Mouse (Mus musculus) forebrain, embryonic 15.5 days (tissue): ENCODE measurements around the gene Amz1. TPM values are rescaled to one million over a fixed set of nuclear protein-coding genes. Genes with fewer than 3 reads are reported as not detected.

Experiments used
- ATAC-seq: fragments of 200-750 bp; cut with Nextera tagmentation; replicated peaks from 2 replicates; pipeline ENCODE4 v1.8.0; 2017; ENCODE audit warnings: mild to moderate bottlenecking, moderate TSS enrichment, moderate library complexity
- H3K27ac ChIP-seq: fragments of 300-500 bp; sonication (generic); replicated peaks from 2 replicates; pipeline ENCODE4 v1.5.1; 2015; ENCODE audit warnings: mild to moderate bottlenecking, inconsistent platforms
- H3K27me3 ChIP-seq: fragments of 300-500 bp; sonication (generic); 2 replicates; pipeline ENCODE4 v1.6.1; 2015; ENCODE audit warnings: inconsistent platforms
- H3K36me3 ChIP-seq: fragments of 300-500 bp; sonication (generic); 2 replicates; pipeline ENCODE4 v1.6.1; 2015; ENCODE audit warnings: mild to moderate bottlenecking, inconsistent platforms
- H3K4me1 ChIP-seq: fragments of 300-500 bp; sonication (generic); 2 replicates; pipeline ENCODE4 v1.6.1; 2015; ENCODE audit warnings: inconsistent platforms
- H3K4me2 ChIP-seq: fragments of 300-500 bp; sonication (generic); replicated peaks from 2 replicates; pipeline ENCODE4 v1.6.1; 2015; ENCODE audit warnings: mild to moderate bottlenecking, inconsistent platforms
- H3K4me3 ChIP-seq: fragments of 300-500 bp; sonication (generic); 2 replicates; pipeline ENCODE4 v1.5.1; 2015; ENCODE audit warnings: mild to moderate bottlenecking, inconsistent platforms
- H3K9ac ChIP-seq: fragments of 300-500 bp; sonication (generic); replicated peaks from 2 replicates; pipeline ENCODE4 v1.6.1; 2015; ENCODE audit warnings: mild to moderate bottlenecking, inconsistent platforms
- H3K9me3 ChIP-seq: fragments of 300-500 bp; sonication (generic); 2 replicates; pipeline ENCODE4 v1.6.1; 2016; ENCODE audit warnings: inconsistent platforms
- whole genome bisulfite sequencing: fragments of 180-500 bp; shearing (Covaris S2); methylation state at CpG from one replicate; pipeline ENCODE4 v1.1.7; 2015; ENCODE audit warnings: mixed read lengths; 5-methylcytosine and 5-hydroxymethylcytosine counted together
- polyA plus RNA-seq: library from polyadenylated mRNA; unstranded; fragments of >200 nt; fragmentation: Nextera tagmentation; extraction: Ambion mirVana; gene quantifications from 2 replicates; pipeline ENCODE4 v1.2.1, GENCODE M21; 2015

Amz1 gene
- polyA plus RNA-seq, 1 experiment from 2014 or later: 5.3 TPM

- peak within 1 kb of the TSS; percentile 77 for H3K4me2 ChIP-seq
- peak within 1 kb of the TSS; percentile 87 for H3K9ac ChIP-seq
- peak within 1 kb of the TSS; percentile 83 for H3K4me3 ChIP-seq
- H3K4me1 ChIP-seq: peaks cover 41% of the 10 kb centered on the region
- 0 out of 2 replicates have a peak, but pooled peaks cover 4% of the 10 kb centered on the region for H3K36me3 ChIP-seq
- peak; percentile 57 for ATAC-seq
- H3K27ac ChIP-seq: peak within 1 kb of the TSS; percentile 89
- 0% methylated on average over 33 of the region's 33 CpGs for WGBS
- no peaks in the 10 kb centered on the region for H3K9me3 ChIP-seq
- H3K27me3 ChIP-seq: no peaks in the 10 kb centered on the region
These were observed 21.8 kb upstream of the Amz1 start, which contains the start of gene Iqce for GRCm38 (mm10) chr5:140702103-140702513. Iqce (minus strand) TSS chr5:140702378.

- peaks cover 41% of the 10 kb centered on the region for H3K4me1 ChIP-seq
- peak overlapping the region; percentile 77 for H3K4me2 ChIP-seq
- peak overlapping the region; percentile 87 for H3K9ac ChIP-seq
- no peak for ATAC-seq
- no peaks in the 10 kb centered on the region for H3K27me3 ChIP-seq
- no peaks in the 10 kb centered on the region for H3K9me3 ChIP-seq
- 59% methylated on average over 19 of the region's 19 CpGs for WGBS
- 0 out of 2 replicates have a peak, but pooled peaks cover 4% of the 10 kb centered on the region for H3K36me3 ChIP-seq
- H3K27ac ChIP-seq: peak overlapping the region; percentile 89
- peak overlapping the region; percentile 83 for H3K4me3 ChIP-seq
These were observed 21.2 kb upstream of the Amz1 start for GRCm38 (mm10) chr5:140702618-140703175.

- peaks cover 9% of the 10 kb centered on the region; the same call in 1 of the 2 replicates for H3K36me3 ChIP-seq
- H3K27ac ChIP-seq: peak overlapping the region; percentile 88
- WGBS: 38% methylated on average over 17 of the region's 17 CpGs
- no peaks in the 10 kb centered on the region for H3K27me3 ChIP-seq
- ATAC-seq: no peak; the same call in 1 of the 2 replicates
- peak overlapping the region; percentile 75 for H3K4me2 ChIP-seq
- no peaks in the 10 kb centered on the region for H3K9me3 ChIP-seq
- H3K9ac ChIP-seq: peak overlapping the region; percentile 3
- H3K4me3 ChIP-seq: peak overlapping the region; percentile 72
- peaks cover 41% of the 10 kb centered on the region for H3K4me1 ChIP-seq
These were observed 20.2 kb upstream of the Amz1 start for GRCm38 (mm10) chr5:140703480-140704377.

GRCm38 (mm10) chr5:140704378-140705251, 19.3 kb upstream of the Amz1 start, which contains the start of gene Brat1:
Brat1 (plus strand) TSS chr5:140705011.
- peaks cover 41% of the 10 kb centered on the region for H3K4me1 ChIP-seq
- peak within 1 kb of the TSS; percentile 88 for H3K27ac ChIP-seq
- WGBS: under 1% methylated on average over 69 of the region's 69 CpGs
- peaks cover 9% of the 10 kb centered on the region; the same call in 1 of the 2 replicates for H3K36me3 ChIP-seq
- no peaks in the 10 kb centered on the region for H3K9me3 ChIP-seq
- peak; percentile 93 for ATAC-seq
- peak within 1 kb of the TSS; percentile 72 for H3K4me3 ChIP-seq
- peak within 1 kb of the TSS; percentile 70 for H3K9ac ChIP-seq
- peak within 1 kb of the TSS; percentile 75 for H3K4me2 ChIP-seq
- no peaks in the 10 kb centered on the region for H3K27me3 ChIP-seq

GRCm38 (mm10) chr5:140705501-140706171, 18.3 kb upstream of the Amz1 start:
- no peaks in the 10 kb centered on the region for H3K9me3 ChIP-seq
- H3K4me2 ChIP-seq: peak overlapping the region; percentile 75
- H3K4me3 ChIP-seq: peak overlapping the region; percentile 72
- peak overlapping the region; percentile 88 for H3K27ac ChIP-seq
- no peaks in the 10 kb centered on the region for H3K27me3 ChIP-seq
- H3K9ac ChIP-seq: peak overlapping the region; percentile 70
- H3K4me1 ChIP-seq: peaks cover 38% of the 10 kb centered on the region
- H3K36me3 ChIP-seq: peaks cover 18% of the 10 kb centered on the region
- 67% methylated on average over 7 of the region's 7 CpGs for WGBS
- ATAC-seq: no peak

GRCm38 (mm10) chr5:140710315-140710714, 13.6 kb upstream of the Amz1 start:
- no peak for ATAC-seq
- no peak overlapping the region for H3K27ac ChIP-seq
- no peaks in the 10 kb centered on the region for H3K27me3 ChIP-seq
- WGBS: 93% methylated on average over 6 of the region's 6 CpGs
- peaks cover 61% of the 10 kb centered on the region for H3K36me3 ChIP-seq
- no peak overlapping the region for H3K9ac ChIP-seq
- H3K4me1 ChIP-seq: peaks cover 11% of the 10 kb centered on the region
- H3K4me2 ChIP-seq: no peak overlapping the region
- no peaks in the 10 kb centered on the region for H3K9me3 ChIP-seq
- no peak overlapping the region for H3K4me3 ChIP-seq

GRCm38 (mm10) chr5:140711040-140711439, 12.9 kb upstream of the Amz1 start:
- no peak for ATAC-seq
- peaks cover 67% of the 10 kb centered on the region for H3K36me3 ChIP-seq
- no peaks in the 10 kb centered on the region for H3K27me3 ChIP-seq
- WGBS: 75% methylated on average over 5 of the region's 5 CpGs
- no peak overlapping the region for H3K4me3 ChIP-seq
- H3K4me1 ChIP-seq: peaks cover 4% of the 10 kb centered on the region
- no peak overlapping the region for H3K4me2 ChIP-seq
- H3K27ac ChIP-seq: no peak overlapping the region
- H3K9me3 ChIP-seq: no peaks in the 10 kb centered on the region
- no peak overlapping the region for H3K9ac ChIP-seq

- H3K4me2 ChIP-seq: no peak overlapping the region
- H3K4me1 ChIP-seq: peaks cover 28% of the 10 kb centered on the region
- H3K27ac ChIP-seq: no peak overlapping the region
- no peak overlapping the region for H3K9ac ChIP-seq
- no peak overlapping the region for H3K4me3 ChIP-seq
- H3K36me3 ChIP-seq: peaks cover 38% of the 10 kb centered on the region
- H3K9me3 ChIP-seq: no peaks in the 10 kb centered on the region
- no peak for ATAC-seq
- 88% methylated on average over 7 of the region's 7 CpGs for WGBS
- H3K27me3 ChIP-seq: no peaks in the 10 kb centered on the region
These were observed 3.2 kb upstream of the Amz1 start for GRCm38 (mm10) chr5:140720773-140721172.

- H3K27ac ChIP-seq: no peak overlapping the region
- no peak for ATAC-seq
- H3K4me2 ChIP-seq: no peak overlapping the region
- peaks cover 40% of the 10 kb centered on the region for H3K4me1 ChIP-seq
- no peaks in the 10 kb centered on the region for H3K9me3 ChIP-seq
- peaks cover 25% of the 10 kb centered on the region for H3K36me3 ChIP-seq
- 61% methylated on average over 3 of the region's 3 CpGs for WGBS
- H3K4me3 ChIP-seq: no peak overlapping the region
- no peaks in the 10 kb centered on the region for H3K27me3 ChIP-seq
- no peak overlapping the region for H3K9ac ChIP-seq
These were observed 1.8 kb upstream of the Amz1 start for GRCm38 (mm10) chr5:140722121-140722520.

- H3K9me3 ChIP-seq: no peaks in the 10 kb centered on the region
- no peak overlapping the region for H3K4me3 ChIP-seq
- H3K36me3 ChIP-seq: no peaks in the 10 kb centered on the region
- H3K4me2 ChIP-seq: no peak overlapping the region
- H3K9ac ChIP-seq: no peak overlapping the region
- ATAC-seq: peak; percentile 61
- H3K27me3 ChIP-seq: no peaks in the 10 kb centered on the region
- H3K4me1 ChIP-seq: peaks cover 43% of the 10 kb centered on the region
- H3K27ac ChIP-seq: peak overlapping the region; percentile 71
- 49% methylated on average over 7 of the region's 7 CpGs for WGBS
These were observed 2.3 kb downstream of the Amz1 start for GRCm38 (mm10) chr5:140726062-140726839.
